Mouse (Mus musculus): Measurements from ENCODE around the gene Cwc22.

- TF ChIP-seq CTCF (IDR thresholded peaks at IDR 0.05; ENCODE audit: low read depth, low read length), result no peak
- no peak for TF ChIP-seq POLR2A (IDR thresholded peaks at IDR 0.05; ENCODE audit: borderline replicate concordance, low read depth, low read length)
Observed at GRCm38 (mm10) chr2:77917360-77917734, 28.8 kb downstream of the Cwc22 start.

All from bone marrow macrophage, adult 2 months (primary cell).